In the genomic region with DNA sequence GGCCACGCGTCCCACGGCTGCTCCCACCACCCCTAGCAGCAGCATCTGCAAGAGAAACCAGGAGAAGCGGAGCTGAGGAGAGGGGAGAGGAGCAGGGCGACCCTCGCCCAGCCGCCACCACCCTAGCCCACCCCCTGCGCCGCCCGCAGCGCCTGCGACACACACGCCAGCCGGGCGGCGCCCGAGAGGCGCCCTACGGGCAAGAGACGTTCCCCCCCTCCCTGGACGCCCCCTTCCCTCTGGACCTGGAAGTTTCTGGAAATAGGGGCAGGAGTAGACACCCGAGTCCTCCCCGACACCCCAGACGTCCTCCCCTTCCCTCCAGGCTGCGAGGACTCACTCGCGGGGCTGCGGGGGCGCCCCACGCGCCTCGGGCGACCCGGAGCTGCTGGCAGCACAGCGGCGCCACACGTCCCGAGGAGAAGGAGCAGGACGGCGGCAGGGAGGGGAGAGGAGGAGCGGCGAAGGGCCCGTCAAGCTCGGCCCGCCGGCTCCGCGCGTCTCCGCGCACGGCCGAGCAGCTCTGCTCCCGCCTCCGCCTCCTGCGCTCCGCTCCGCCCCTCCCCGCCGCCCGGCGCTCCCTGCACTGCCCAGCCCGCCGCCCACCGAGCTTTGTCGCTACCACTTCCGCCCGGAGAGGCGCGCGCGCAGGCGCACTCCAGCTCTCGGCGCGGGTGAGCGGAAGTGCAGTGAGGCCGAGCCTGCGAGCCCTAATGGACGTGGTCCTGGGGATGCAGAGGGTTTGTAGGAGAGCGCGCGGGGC, we compare ENCODE assay signal across 8 mouse cellular contexts. TPM values are rescaled to one million over a fixed set of nuclear protein-coding genes. Genes with fewer than 3 reads are reported as not detected.
DNase-seq lines count a peak whose midpoint lies in the region; ATAC-seq lines count a peak whose summit lies in the region.

No protein-coding gene starts in this region.

- H3K4me3 ChIP-seq in embryonic facial prominence, embryonic 14.5 days (ENCODE audit: low read depth, low read length), result peak overlapping the region; percentile 88
- H3K4me3 ChIP-seq in kidney, embryonic 14.5 days (ENCODE audit: low read length), result peak overlapping the region; percentile 91
- peak overlapping the region; percentile 91 for H3K4me3 ChIP-seq in limb, embryonic 15.5 days

- peak overlapping the region; percentile 96 for H3K27ac ChIP-seq in embryonic facial prominence, embryonic 14.5 days (replicated peaks; ENCODE audit: low read depth, low read length)
- H3K27ac ChIP-seq in kidney, embryonic 14.5 days (ENCODE audit: low read depth, low read length), result peak overlapping the region; percentile 97
- H3K27ac ChIP-seq in limb, embryonic 15.5 days, result peak overlapping the region; percentile 96

- no peaks in the 10 kb centered on the region for H3K9me3 ChIP-seq in embryonic facial prominence, embryonic 14.5 days (ENCODE audit: control insufficient read depth, low read length)
- no peaks in the 10 kb centered on the region for H3K9me3 ChIP-seq in kidney, embryonic 14.5 days (ENCODE audit: control insufficient read depth, low read length)
- H3K9me3 ChIP-seq in limb, embryonic 15.5 days, result no peaks in the 10 kb centered on the region

- peak overlapping the region; percentile 91 for H3K9ac ChIP-seq in embryonic facial prominence, embryonic 14.5 days (ENCODE audit: low read depth, low read length)
- H3K9ac ChIP-seq in kidney, embryonic 14.5 days (ENCODE audit: low read depth, low read length), result peak overlapping the region; percentile 95
- peak overlapping the region; percentile 90 for H3K9ac ChIP-seq in limb, embryonic 15.5 days

- H3K36me3 ChIP-seq in embryonic facial prominence, embryonic 14.5 days (ENCODE audit: control insufficient read depth, insufficient read depth, low read length), result no peaks in the 10 kb centered on the region
- H3K36me3 ChIP-seq in kidney, embryonic 14.5 days (ENCODE audit: control insufficient read depth, insufficient read depth, low read length), result no peaks in the 10 kb centered on the region
- H3K36me3 ChIP-seq in limb, embryonic 15.5 days, result no peaks in the 10 kb centered on the region

- peaks cover 12% of the 10 kb centered on the region; the same call in 1 of the 2 replicates for H3K4me1 ChIP-seq in embryonic facial prominence, embryonic 14.5 days (ENCODE audit: control insufficient read depth, insufficient read depth, low read length)
- peaks cover 16% of the 10 kb centered on the region for H3K4me1 ChIP-seq in kidney, embryonic 14.5 days (ENCODE audit: control insufficient read depth, insufficient read depth, low read length)
- peaks cover 5% of the 10 kb centered on the region for H3K4me1 ChIP-seq in limb, embryonic 15.5 days

- H3K27me3 ChIP-seq in embryonic facial prominence, embryonic 14.5 days (replicated peaks; ENCODE audit: control insufficient read depth, insufficient read depth, low read length), result no peaks in the 10 kb centered on the region
- H3K27me3 ChIP-seq in kidney, embryonic 14.5 days (ENCODE audit: control insufficient read depth, insufficient read depth, low read length), result no peaks in the 10 kb centered on the region
- no peaks in the 10 kb centered on the region for H3K27me3 ChIP-seq in limb, embryonic 15.5 days

- WGBS in embryonic facial prominence, embryonic 14.5 days, result 0% methylated on average over 5 of the region's 83 CpGs
- WGBS in kidney, embryonic 14.5 days, result 0% methylated on average over 35 of the region's 83 CpGs
- under 1% methylated on average over 64 of the region's 83 CpGs for WGBS in limb, embryonic 15.5 days

- DNase-seq in 3T3-L1 (ENCODE audit: low read depth, low spot score), result peak; percentile 85
- DNase-seq in adrenal gland, postnatal 4 days (ENCODE audit: low spot score in 2 of 2), result peak; percentile 91 to 95
- peak; percentile 97 for DNase-seq in embryonic facial prominence, embryonic 14.5 days (ENCODE audit: low spot score)
- peak; percentile 95 to 96 for DNase-seq in heart, adult 9 months (ENCODE audit: low spot score in 2 of 2)
- peak; percentile 91 to 94 for DNase-seq in monocyte, adult 2 months (ENCODE audit: low read depth in 1 of 2, low spot score in 2 of 2)
- DNase-seq in spleen, postnatal 36 days (ENCODE audit: low spot score in 2 of 2), result peak; percentile 97 to 98

- ATAC-seq in embryonic facial prominence, embryonic 14.5 days (ENCODE audit: low read depth), result peak; percentile 99
- peak; percentile 99 for ATAC-seq in kidney, embryonic 14.5 days (ENCODE audit: low FRiP score, low TSS enrichment)
- peak; percentile 99 for ATAC-seq in limb, embryonic 15.5 days (ENCODE audit: insufficient number of reproducible peaks, low FRiP score, low TSS enrichment, low read depth)

- H3K4me2 ChIP-seq in embryonic facial prominence, embryonic 14.5 days (ENCODE audit: low read depth, low read length), result peak overlapping the region; percentile 96
- H3K4me2 ChIP-seq in kidney, embryonic 14.5 days (replicated peaks; ENCODE audit: low read depth, low read length), result peak overlapping the region; percentile 97
- H3K4me2 ChIP-seq in limb, embryonic 15.5 days, result peak overlapping the region; percentile 84

RNA-seq across cellular contexts. Expression of a gene that starts 32.4 kb away (rescaled TPM):
- 10 to 100 TPM; 55.2 to 68.1 TPM for total RNA-seq in adrenal gland, postnatal 4 days (2021)
- polyA plus RNA-seq in embryonic facial prominence, embryonic 14.5 days (2014; fragmentation: Nextera tagmentation; extraction: Ambion mirVana), result 71.1 and 72.4 TPM in 2 replicates
- polyA plus RNA-seq in kidney, embryonic 14.5 days (2014; fragmentation: Nextera tagmentation; extraction: Ambion mirVana), result 33.7 and 62.9 TPM in 2 replicates
- polyA plus RNA-seq in limb, embryonic 15.5 days (2015; fragmentation: Nextera tagmentation; extraction: Ambion mirVana), result 56.2 and 59.1 TPM in 2 replicates

Comparison
In these comparisons a context has a peak if more than half of its experiments do, and no peak if none do; other contexts are left out.
1. Peak in every context shown above with its lines: DNase-seq, ATAC-seq, H3K4me3 ChIP-seq and H3K27ac ChIP-seq.